Mouse (Mus musculus) small intestine, adult 2 months (tissue): Measurements from ENCODE around the gene Tmem131.

ENCODE experiments used
- CTCF ChIP-seq: fragments of 200-500 bp; IDR thresholded peaks from 2 replicates; pipeline ENCODE4 v1.5.1; 2012; ENCODE audit warnings: low read depth, mild to moderate bottlenecking, control low read depth, inconsistent platforms, low read length, moderate library complexity, mixed read lengths; ENCODE audit not compliant: insufficient replicate concordance, insufficient read length; ENCODE audit errors: extremely low read depth
- POLR2A ChIP-seq: fragments of 200-500 bp; IDR thresholded peaks from 2 replicates; pipeline ENCODE4 v1.6.1; 2012; ENCODE audit warnings: low read depth, mild to moderate bottlenecking, control low read depth, inconsistent platforms, low read length, moderate library complexity

DNA sequence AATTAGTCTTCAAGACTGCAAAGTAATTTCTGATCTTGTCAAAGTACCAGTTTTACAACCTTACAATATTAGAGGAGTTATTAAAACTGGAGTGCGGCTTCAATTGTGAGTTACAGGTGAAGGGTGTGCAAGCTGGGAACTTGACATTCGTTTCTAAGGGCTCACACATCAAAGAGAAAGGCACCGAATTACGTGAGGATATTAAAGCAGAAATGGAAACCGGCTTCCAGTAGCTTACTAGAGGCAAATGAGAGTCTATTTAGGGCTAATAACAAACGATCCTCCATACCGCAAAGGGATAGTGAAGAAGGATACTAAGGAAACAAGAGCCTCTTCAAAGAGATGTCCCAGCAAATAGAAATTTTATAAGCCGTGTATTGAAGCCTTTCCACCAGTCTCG, 5.1 kb downstream of the Tmem131 start:
- TF ChIP-seq CTCF (no peak), POLR2A (no peak)
